ENCODE assay signal across 9 mouse cellular contexts in genomic region chr19:25450869-25451629, GRCm38 (mm10). TPM values are rescaled to one million over a fixed set of nuclear protein-coding genes. Genes with fewer than 3 reads are reported as not detected.
A peak's percentile ranks its signal among the peaks of the same experiment; 100 is the strongest.
DNase-seq lines count a peak whose midpoint lies in the region; ATAC-seq and TF ChIP-seq lines count a peak whose summit lies in the region.
"Had no signal": no experiment of that assay in that cellular context is flagged by ENCODE, and none has a peak within 500 bp of the region (broad histone marks: within the 10 kb centered on the region; RNA-seq: fewer than 3 reads in every experiment).

No protein-coding gene starts in this region.

- peak; percentile 84 for TF ChIP-seq CTCF in left cerebral cortex, adult 2 months (IDR thresholded peaks at IDR 0.05)
- TF ChIP-seq CTCF in olfactory bulb, adult 2 months (IDR thresholded peaks at IDR 0.05; ENCODE audit: insufficient read depth, low read depth, low read length), result 0 out of 2 replicates have a peak, but pooled peaks have one; percentile 36

- no peaks in the 10 kb centered on the region for H3K9me3 ChIP-seq in kidney, embryonic 16.5 days (ENCODE audit: low read length)
- H3K9me3 ChIP-seq in ES-E14 (ENCODE audit: control insufficient read depth, insufficient read depth, low read depth, low read length), result no peaks in the 10 kb centered on the region
- H3K9me3 ChIP-seq in heart, embryonic 15.5 days (replicated peaks), result no peaks in the 10 kb centered on the region
- H3K9me3 ChIP-seq: stomach, embryonic 15.5 days had no signal

- H3K27me3 ChIP-seq in kidney, embryonic 16.5 days (ENCODE audit: insufficient read depth, low read length), result peaks cover 3% of the 10 kb centered on the region; the same call in 1 of the 2 replicates
- H3K27me3 ChIP-seq in heart, embryonic 15.5 days, result peaks cover 4% of the 10 kb centered on the region; the same call in 1 of the 2 replicates
- H3K27me3 ChIP-seq: stomach, embryonic 15.5 days had no signal

- intact Hi-C loops in left cerebral cortex, adult 2 months (cut with DNase I), result loop anchor here (1.0 to 5.0 kb wide), 2 partner anchors 319 to 344 kb away; no protein-coding TSS in a partner anchor

- DNase-seq in kidney, adult 18-20 months, result peak; percentile 53
- peak; percentile 56 for DNase-seq in ES-E14 (ENCODE audit: low read depth, low spot score)
- peak; percentile 44 for DNase-seq in adrenal gland, postnatal 25 days
- DNase-seq in left cerebral cortex, adult 2 months (ENCODE audit: extremely low spot score in 1 of 2, low spot score in 2 of 2), result peak; percentile 28 to 31

- in situ Hi-C loops in ES-E14 (cut with MboI; ENCODE audit: low sequenced_read_pairs in 2 of 2, unreplicated experiment in 2 of 2), result no loop called here

- H3K4me3 ChIP-seq in kidney, embryonic 16.5 days (ENCODE audit: low read length), result no peak overlapping the region
- H3K4me3 ChIP-seq in ES-E14 (ENCODE audit: insufficient read depth in 1 of 2, low read depth in 1 of 2, low read length in 2 of 2, poor library complexity in 1 of 2, severe bottlenecking in 1 of 2), result no peak overlapping the region
- H3K4me3 ChIP-seq in heart, embryonic 15.5 days, result no peak overlapping the region
- no peak overlapping the region for H3K4me3 ChIP-seq in left cerebral cortex, adult 2 months
- H3K4me3 ChIP-seq in olfactory bulb, adult 2 months (ENCODE audit: insufficient read depth, low read depth, low read length), result no peak overlapping the region
- H3K4me3 ChIP-seq: stomach, embryonic 15.5 days had no signal

- no peaks in the 10 kb centered on the region for H3K4me1 ChIP-seq in kidney, embryonic 16.5 days (ENCODE audit: insufficient read depth, low read length)
- H3K4me1 ChIP-seq in ES-E14 (ENCODE audit: control insufficient read depth in 2 of 2, insufficient read depth in 2 of 2, low read length in 2 of 2, poor library complexity in 1 of 2), result no peaks in the 10 kb centered on the region
- peaks cover 3% of the 10 kb centered on the region; the same call in 1 of the 2 replicates for H3K4me1 ChIP-seq in heart, embryonic 15.5 days (replicated peaks)
- H3K4me1 ChIP-seq in olfactory bulb, adult 2 months (ENCODE audit: control insufficient read depth, insufficient read depth, low read length), result no peaks in the 10 kb centered on the region
- H3K4me1 ChIP-seq: stomach, embryonic 15.5 days had no signal

- H3K4me2 ChIP-seq in kidney, embryonic 16.5 days (replicated peaks; ENCODE audit: low read depth, low read length), result no peak overlapping the region
- H3K4me2 ChIP-seq in heart, embryonic 15.5 days, result no peak overlapping the region
- H3K4me2 ChIP-seq: stomach, embryonic 15.5 days had no signal

- WGBS in kidney, embryonic 16.5 days, result 51% methylated on average over 11 of the region's 11 CpGs
- 45% methylated on average over 11 of the region's 11 CpGs for WGBS in heart, embryonic 15.5 days
- 55% methylated on average over 11 of the region's 11 CpGs for WGBS in olfactory bulb, adult 2 months

- no peak overlapping the region for H3K27ac ChIP-seq in kidney, embryonic 16.5 days (ENCODE audit: low read length)
- no peak overlapping the region for H3K27ac ChIP-seq in ES-E14 (ENCODE audit: insufficient read depth, low read depth, low read length, poor library complexity, severe bottlenecking)
- no peak overlapping the region for H3K27ac ChIP-seq in heart, embryonic 15.5 days
- H3K27ac ChIP-seq in left cerebral cortex, adult 2 months, result no peak overlapping the region
- no peak overlapping the region for H3K27ac ChIP-seq in olfactory bulb, adult 2 months (ENCODE audit: insufficient read depth, low read depth, low read length)
- H3K27ac ChIP-seq: stomach, embryonic 15.5 days had no signal

- no peak overlapping the region for H3K9ac ChIP-seq in kidney, embryonic 16.5 days (replicated peaks; ENCODE audit: low read length)
- H3K9ac ChIP-seq in ES-E14 (ENCODE audit: insufficient read depth, low read depth, low read length, poor library complexity, severe bottlenecking), result no peak overlapping the region
- no peak overlapping the region for H3K9ac ChIP-seq in heart, embryonic 15.5 days
- H3K9ac ChIP-seq: stomach, embryonic 15.5 days had no signal

- ATAC-seq in kidney, embryonic 16.5 days (ENCODE audit: low FRiP score, low TSS enrichment), result no peak
- ATAC-seq in heart, embryonic 15.5 days (replicated peaks; ENCODE audit: insufficient number of reproducible peaks, insufficient read depth, low FRiP score, low read depth), result 0 out of 2 replicates have a peak, but pooled peaks have one; percentile 54

- TF ChIP-seq POLR2A in olfactory bulb, adult 2 months (IDR thresholded peaks at IDR 0.05; ENCODE audit: insufficient read depth, low read depth, low read length), result no peak

- H3K36me3 ChIP-seq in kidney, embryonic 16.5 days (ENCODE audit: insufficient read depth, low read length), result no peaks in the 10 kb centered on the region
- no peaks in the 10 kb centered on the region for H3K36me3 ChIP-seq in ES-E14 (ENCODE audit: control insufficient read depth, insufficient read depth, low read length, poor library complexity, severe bottlenecking)
- H3K36me3 ChIP-seq in heart, embryonic 15.5 days, result no peaks in the 10 kb centered on the region
- H3K36me3 ChIP-seq: stomach, embryonic 15.5 days had no signal

TF ChIP-seq in ES-E14, 5 proteins besides CTCF, POLR2A, EP300 and RAD21:
- TF ChIP-seq ZNF384 (IDR thresholded peaks at IDR 0.05; ENCODE audit: low read depth, low read length) (no peak), ZC3H11A (IDR thresholded peaks at IDR 0.05; ENCODE audit: borderline replicate concordance, low read depth, low read length) (0 out of 2 replicates have a peak, but pooled peaks have one; percentile 14)

RNA-seq across cellular contexts. Expression of gene Dmrt1, which starts 54.4 kb away (rescaled TPM):
- polyA plus RNA-seq in kidney, embryonic 16.5 days (2015; fragmentation: Nextera tagmentation; extraction: Ambion mirVana), result not detected in 2 replicates
- 7.9 and 12.3 TPM in 2 replicates for total RNA-seq in ES-E14 (2012; rRNA removed)
- total RNA-seq in adrenal gland, postnatal 25 days (2021), result not detected in 2 replicates
- not detected in 2 replicates for polyA plus RNA-seq in heart, embryonic 15.5 days (2015; fragmentation: Nextera tagmentation; extraction: Ambion mirVana)
- total RNA-seq in left cerebral cortex, adult 2 months (2021), result not detected
- polyA plus RNA-seq in olfactory bulb, adult 2 months (2012; ENCODE audit: insufficient read depth, insufficient read length, low replicate concordance, missing spikeins), result not detected in 2 replicates
- total RNA-seq: layer of hippocampus, adult 18-20 months had no signal
- polyA plus RNA-seq: stomach, embryonic 15.5 days had no signal
